Mouse (Mus musculus) cerebellum, adult 2 months (tissue): Measurements from ENCODE around the gene 5330417C22Rik.

Source experiments
- CTCF ChIP-seq: fragments of 200-500 bp; IDR thresholded peaks from 2 replicates; pipeline ENCODE4 v1.5.1; 2011; ENCODE audit warnings: low read depth, mild to moderate bottlenecking, control low read depth, low read length, moderate library complexity, borderline replicate concordance; ENCODE audit not compliant: insufficient read depth
- POLR2A ChIP-seq: fragments of 200-500 bp; IDR thresholded peaks from 2 replicates; pipeline ENCODE4 v1.6.1; 2011; ENCODE audit warnings: low read length, control low read depth, borderline replicate concordance; ENCODE audit not compliant: insufficient read depth

DNA sequence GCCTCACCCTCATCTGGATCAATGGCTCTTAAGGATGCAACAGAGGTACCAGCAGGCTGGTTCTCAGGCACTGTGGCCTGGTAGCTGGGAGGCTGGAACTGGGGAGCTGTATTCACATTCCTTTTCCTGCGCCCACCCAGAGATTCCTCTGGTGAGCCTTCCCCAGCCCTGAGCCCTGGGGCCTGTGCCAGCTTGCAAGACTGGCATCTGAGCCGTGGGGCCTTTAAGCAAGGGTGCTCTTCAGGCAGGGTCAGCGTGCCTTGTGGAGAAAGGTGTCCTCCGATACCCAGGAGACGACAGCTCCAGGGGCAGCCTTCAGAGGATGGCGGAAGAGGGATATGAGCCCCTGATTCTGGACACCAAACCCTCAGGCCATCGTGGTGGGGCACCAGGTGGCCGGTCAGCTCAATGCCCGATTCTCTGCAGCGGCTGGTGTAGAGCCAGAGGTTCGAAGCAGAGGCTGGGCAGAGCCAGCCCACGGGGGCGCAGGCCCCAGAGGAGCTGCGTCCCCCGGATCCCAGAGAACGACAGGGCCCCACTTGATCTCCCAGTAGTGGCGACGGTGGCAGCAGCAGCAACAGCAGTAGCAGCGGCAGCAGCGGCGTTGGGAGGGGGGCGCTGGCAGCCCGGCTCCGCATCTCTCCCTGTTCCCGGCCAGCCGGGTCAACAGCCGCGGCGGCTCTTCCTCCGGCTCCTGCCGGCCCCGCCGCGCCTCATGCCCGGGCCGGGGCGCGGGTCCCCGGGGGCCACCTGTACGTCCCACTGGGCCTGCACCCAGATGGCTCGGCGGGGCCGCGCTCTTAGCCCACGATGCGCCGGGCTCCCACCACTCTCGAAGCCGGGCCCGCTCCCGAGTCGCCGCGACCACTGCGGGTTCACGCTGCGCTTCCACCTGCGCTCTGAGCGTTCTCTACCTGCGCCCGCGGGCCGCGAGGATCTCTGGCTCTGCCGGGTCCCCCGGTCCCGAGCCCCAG lies 121.2 kb downstream of the 5330417C22Rik start, which contains the start of gene Celsr2:
- TF ChIP-seq CTCF (no peak), POLR2A (no peak)
